Mouse (Mus musculus): ENCODE data around the gene Hcst.

DNA sequence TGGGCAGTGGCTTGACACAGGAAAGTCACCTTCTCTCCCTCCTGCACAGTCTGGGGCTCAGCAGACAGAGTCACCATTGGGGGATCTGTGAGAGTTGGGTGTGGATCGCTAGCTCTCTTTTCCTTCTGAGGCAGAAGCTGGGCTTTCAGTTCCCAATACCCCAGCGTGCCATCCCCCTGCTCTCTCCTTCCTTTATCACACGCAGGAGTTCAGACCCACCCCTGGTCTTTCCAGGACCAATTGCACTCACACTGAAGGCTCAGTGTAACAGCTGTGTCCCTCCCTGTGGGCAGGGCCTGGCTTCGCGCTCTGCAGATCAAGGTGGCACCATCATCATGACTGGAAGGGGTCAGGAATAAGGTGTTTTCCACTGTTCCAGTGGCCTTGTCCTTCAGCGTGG, 34.6 kb upstream of the Hcst start:
- TF ChIP-seq CTCF (IDR thresholded peaks at IDR 0.05; ENCODE audit: insufficient read depth, low read depth, low read length), result no peak
- no peak for TF ChIP-seq POLR2A (IDR thresholded peaks at IDR 0.05; ENCODE audit: insufficient read depth, low read depth, low read length)
